Mouse (Mus musculus) stomach, embryonic 16.5 days (tissue): ENCODE data around the gene Kcnj16. TPM values are rescaled to one million over a fixed set of nuclear protein-coding genes. Genes with fewer than 3 reads are reported as not detected.

Experiments
- ATAC-seq: fragments of 200-750 bp; cut with Nextera tagmentation; 2 replicates; pipeline ENCODE4 v1.8.0; 2017; ENCODE audit warnings: moderate number of reproducible peaks, moderate TSS enrichment; ENCODE audit not compliant: insufficient read depth, low FRiP score
- H3K27ac ChIP-seq: fragments of 300-500 bp; sonication (generic); 2 replicates; pipeline ENCODE4 v1.5.1; 2014; ENCODE audit warnings: low read length
- H3K27me3 ChIP-seq: fragments of 300-500 bp; sonication (generic); 2 replicates; pipeline ENCODE4 v1.6.1; 2014; ENCODE audit warnings: low read length, control low read depth, mixed read lengths; ENCODE audit not compliant: control insufficient read depth, insufficient read depth
- H3K36me3 ChIP-seq: fragments of 300-500 bp; sonication (generic); 2 replicates; pipeline ENCODE4 v1.6.1; 2014; ENCODE audit warnings: low read length; ENCODE audit not compliant: control insufficient read depth, insufficient read depth
- H3K4me1 ChIP-seq: fragments of 300-500 bp; sonication (generic); 2 replicates; pipeline ENCODE4 v1.6.1; 2014; ENCODE audit warnings: low read length, control low read depth, mixed read lengths; ENCODE audit not compliant: control insufficient read depth, insufficient read depth
- H3K4me2 ChIP-seq: fragments of 300-500 bp; sonication (generic); 2 replicates; pipeline ENCODE4 v1.6.1; 2014; ENCODE audit warnings: low read depth, low read length, mixed read lengths
- H3K4me3 ChIP-seq: fragments of 300-500 bp; sonication (generic); replicated peaks from 2 replicates; pipeline ENCODE4 v1.5.1; 2014; ENCODE audit warnings: mild to moderate bottlenecking, low read length
- H3K9ac ChIP-seq: fragments of 300-500 bp; sonication (generic); 2 replicates; pipeline ENCODE4 v1.6.1; 2014; ENCODE audit warnings: low read length
- H3K9me3 ChIP-seq: fragments of 300-500 bp; sonication (generic); replicated peaks from 2 replicates; pipeline ENCODE4 v1.6.1; 2016; ENCODE audit warnings: low read length, control low read depth; ENCODE audit not compliant: control insufficient read depth
- WGBS: fragments of 180-500 bp; shearing (Covaris S2); extraction: QIAGEN DNeasy Blood & Tissue Kit; methylation state at CpG from one replicate; pipeline ENCODE4 v1.1.7; 2014; 5-methylcytosine and 5-hydroxymethylcytosine counted together
- polyA plus RNA-seq: library from polyadenylated mRNA; unstranded; fragments of >200 nt; fragmentation: Nextera tagmentation; extraction: Ambion mirVana; gene quantifications from 2 replicates; pipeline ENCODE4 v1.2.1, GENCODE M21; 2015

The Kcnj16 gene
- polyA plus RNA-seq = 0.27 and 0.34 TPM in 2 replicates

DNA sequence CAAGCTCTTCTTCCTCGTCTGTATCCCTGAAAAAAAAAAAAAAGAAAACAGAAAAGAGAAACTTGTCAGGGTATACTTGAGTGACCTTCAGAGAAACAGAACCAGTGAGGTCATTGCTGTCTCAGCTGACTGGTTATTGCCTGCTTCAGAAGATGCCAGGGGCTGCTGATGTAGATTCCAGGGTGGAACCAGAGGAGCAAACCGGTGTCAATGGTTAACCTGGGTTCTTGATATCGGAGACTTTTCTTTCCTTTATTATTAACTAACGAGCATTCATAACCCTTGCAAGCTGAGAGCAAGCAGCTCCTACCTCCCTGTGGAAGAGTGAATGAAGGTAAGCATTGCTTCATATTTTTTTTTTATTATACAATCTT, at the start of gene Kcnj16:
Gene Kcnj16 (plus strand): TSS at position 272 of the 374 bp plus-strand sequence.
- H3K27ac ChIP-seq = no peak within 1 kb of the TSS
- H3K27me3 ChIP-seq = no peaks in the 10 kb centered on the region
- no peak for ATAC-seq
- H3K9ac ChIP-seq = no peak within 1 kb of the TSS
- no peak within 1 kb of the TSS for H3K4me3 ChIP-seq
- H3K4me2 ChIP-seq = no peak within 1 kb of the TSS
- no peaks in the 10 kb centered on the region for H3K4me1 ChIP-seq
- no peaks in the 10 kb centered on the region for H3K36me3 ChIP-seq
- 59% methylated on average over 4 of the region's 4 CpGs for WGBS
- no peaks in the 10 kb centered on the region for H3K9me3 ChIP-seq

DNA sequence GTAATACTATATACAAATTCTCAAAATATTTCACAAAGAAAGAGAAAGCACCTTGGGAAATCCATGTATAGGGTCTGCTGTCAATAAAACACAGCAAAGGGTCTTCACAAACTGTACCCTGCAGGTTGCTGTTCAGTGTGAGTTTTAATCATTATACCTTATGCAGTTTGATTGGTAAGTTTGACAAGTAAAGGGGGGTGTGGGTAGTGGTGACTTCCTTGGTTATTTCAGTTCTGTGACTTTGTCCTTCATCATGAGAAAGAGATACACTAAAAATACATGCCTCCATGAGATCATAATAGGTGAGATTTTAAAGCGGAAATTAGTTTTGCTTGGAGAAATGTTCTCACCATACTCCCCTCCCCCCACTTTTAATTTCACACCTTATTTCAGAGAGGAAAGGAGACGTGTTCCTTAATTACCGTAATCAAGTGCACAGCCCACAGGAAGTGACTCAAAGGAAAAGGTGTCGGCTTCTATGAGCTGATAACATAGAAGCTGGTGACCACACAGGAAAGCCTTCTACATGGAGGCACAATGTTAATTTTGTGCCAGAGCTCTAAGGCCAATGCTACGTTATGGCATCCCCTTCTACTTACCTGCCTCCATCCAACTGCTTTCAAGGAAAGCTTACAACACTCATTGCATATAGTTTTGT, 48.9 kb upstream of the Kcnj16 start:
- H3K27ac ChIP-seq = no peak overlapping the region
- WGBS = 66% methylated on average over 5 of the region's 5 CpGs
- no peak for ATAC-seq

DNA sequence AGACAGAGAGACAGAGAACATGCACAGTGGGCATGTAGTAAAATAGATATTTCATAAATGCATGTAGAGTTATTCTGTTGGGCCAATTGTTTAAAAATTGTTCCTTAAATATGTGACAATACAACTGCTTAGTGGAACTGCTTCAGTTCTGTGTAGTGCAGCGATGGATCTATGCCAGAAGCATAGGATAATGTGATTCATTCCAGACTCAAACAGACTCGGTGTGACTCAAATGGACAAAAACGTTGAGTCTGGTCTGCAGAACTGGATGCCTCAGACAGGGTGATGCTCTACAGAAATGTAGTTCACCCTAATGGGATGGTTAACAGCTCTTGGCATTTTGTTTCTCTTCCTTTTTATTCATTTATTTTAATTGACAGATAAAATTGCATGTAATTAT, 32.1 kb upstream of the Kcnj16 start:
- H3K27me3 ChIP-seq = no peaks in the 10 kb centered on the region
- 50% methylated on average over 3 of the region's 3 CpGs for WGBS
- H3K27ac ChIP-seq = no peak overlapping the region
- no peaks in the 10 kb centered on the region for H3K36me3 ChIP-seq
- ATAC-seq = no peak
- no peaks in the 10 kb centered on the region for H3K4me1 ChIP-seq
- H3K9me3 ChIP-seq = no peaks in the 10 kb centered on the region
- H3K9ac ChIP-seq = no peak overlapping the region
- no peak overlapping the region for H3K4me2 ChIP-seq
- no peak overlapping the region for H3K4me3 ChIP-seq

More for the DNA sequence above, 48.9 kb upstream of the Kcnj16 start:
- Histone ChIP-seq H3K4me2 (no peak overlapping the region), H3K4me1 (no peaks in the 10 kb centered on the region), H3K4me3 (no peak overlapping the region), H3K9ac (no peak overlapping the region), H3K36me3 (no peaks in the 10 kb centered on the region), H3K9me3 (no peaks in the 10 kb centered on the region), H3K27me3 (no peaks in the 10 kb centered on the region)

DNA sequence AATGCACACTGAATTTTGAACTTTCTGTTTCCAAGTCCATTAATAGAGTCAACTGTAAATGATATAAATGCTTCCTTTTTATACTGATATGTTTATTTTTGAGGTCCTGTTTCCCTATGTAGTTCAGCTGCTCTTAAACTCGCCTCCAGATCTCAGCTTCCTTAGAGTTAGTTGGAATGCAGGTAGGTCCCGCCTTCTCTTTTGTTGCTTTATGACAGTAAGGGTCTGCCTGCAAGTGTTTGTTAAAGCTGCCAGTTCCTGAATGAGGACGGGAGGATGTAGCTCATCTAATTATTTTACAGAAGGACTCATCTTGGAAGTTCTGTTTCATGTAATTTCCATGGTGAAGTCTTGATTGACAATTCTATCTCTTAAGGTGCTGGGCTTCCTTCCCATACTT, 25.6 kb upstream of the Kcnj16 start:
- Histone ChIP-seq H3K27me3 (no peaks in the 10 kb centered on the region), H3K9ac (no peak overlapping the region), H3K4me1 (no peaks in the 10 kb centered on the region), H3K36me3 (no peaks in the 10 kb centered on the region), H3K4me3 (no peak overlapping the region), H3K27ac (no peak overlapping the region), H3K4me2 (no peak overlapping the region), H3K9me3 (no peaks in the 10 kb centered on the region)
- WGBS = 31% methylated on average over 3 of the region's 3 CpGs
- ATAC-seq = no peak

DNA sequence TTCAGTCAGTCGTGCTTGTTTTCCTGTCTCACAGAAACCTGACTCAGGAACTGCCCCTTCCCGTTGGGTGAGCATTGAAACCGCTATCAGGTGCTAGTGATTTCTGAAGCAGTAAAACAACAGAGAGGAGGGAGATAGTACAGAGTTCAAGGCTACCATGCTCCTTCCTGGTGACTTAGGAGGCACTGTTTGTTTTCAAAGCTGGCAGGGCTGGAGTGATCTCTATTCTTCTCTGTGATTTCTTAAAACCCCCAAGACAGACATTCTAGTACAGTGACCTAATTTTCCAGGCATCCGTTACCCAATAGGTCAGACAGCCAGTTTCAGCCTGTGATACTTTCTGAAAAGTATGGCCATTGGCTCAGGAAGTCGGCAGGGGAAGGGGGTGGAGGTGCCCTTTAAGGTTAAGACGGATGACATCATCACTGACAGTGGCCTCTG, 25.1 kb upstream of the Kcnj16 start:
- Histone ChIP-seq H3K4me2 (no peak overlapping the region), H3K9me3 (no peaks in the 10 kb centered on the region), H3K4me1 (no peaks in the 10 kb centered on the region), H3K27ac (no peak overlapping the region), H3K9ac (no peak overlapping the region), H3K4me3 (no peak overlapping the region), H3K36me3 (no peaks in the 10 kb centered on the region), H3K27me3 (no peaks in the 10 kb centered on the region)
- 24% methylated on average over 6 of the region's 6 CpGs for WGBS
- ATAC-seq = no peak

DNA sequence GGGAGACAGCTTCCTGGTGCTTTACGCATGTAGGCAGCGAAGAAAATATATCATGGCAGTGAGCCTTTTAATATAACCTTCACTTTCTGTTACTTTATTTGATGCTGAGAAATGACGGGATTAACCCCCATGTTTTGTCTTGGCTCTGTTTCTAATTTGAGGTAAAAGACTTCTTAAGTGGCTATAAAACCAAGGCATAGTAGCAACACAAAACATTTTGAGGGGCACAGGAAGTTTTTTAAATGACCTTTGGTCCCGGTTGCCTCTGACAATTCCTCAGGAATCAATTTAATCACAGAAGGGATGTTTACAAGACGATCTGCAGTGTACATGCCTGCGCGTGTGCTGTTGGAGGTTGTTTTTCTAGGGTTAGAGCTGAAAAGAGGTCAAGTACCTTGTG, 11.2 kb upstream of the Kcnj16 start:
- no peaks in the 10 kb centered on the region for H3K36me3 ChIP-seq

DNA sequence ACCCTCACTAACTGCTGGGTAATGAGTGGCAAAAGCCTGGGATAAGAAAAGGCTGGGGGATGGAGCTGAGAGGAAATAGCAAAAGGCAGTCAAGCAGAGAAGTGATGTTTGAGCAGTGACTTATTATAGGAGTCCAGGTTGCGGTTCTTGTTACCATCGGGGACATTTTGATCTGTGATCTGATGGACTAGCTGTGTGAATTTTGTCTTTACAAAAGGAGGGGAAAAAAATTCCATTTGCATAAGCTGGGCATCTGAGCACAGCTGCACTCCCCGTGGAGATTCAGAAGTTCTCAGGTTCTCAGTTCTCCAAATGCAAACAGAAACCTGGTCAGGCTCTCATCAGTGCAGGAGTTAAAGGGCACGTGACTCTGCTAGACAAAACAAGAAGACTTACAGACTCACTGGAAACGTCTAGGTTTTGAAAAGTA, 6.2 kb upstream of the Kcnj16 start:
- 20% methylated on average over 5 of the region's 5 CpGs for WGBS
- Histone ChIP-seq H3K9me3 (no peaks in the 10 kb centered on the region), H3K4me3 (no peak overlapping the region), H3K36me3 (no peaks in the 10 kb centered on the region), H3K4me1 (peaks cover 5% of the 10 kb centered on the region), H3K9ac (no peak overlapping the region), H3K4me2 (no peak overlapping the region), H3K27me3 (no peaks in the 10 kb centered on the region), H3K27ac (no peak overlapping the region)
- no peak for ATAC-seq

More for the DNA sequence above, 11.2 kb upstream of the Kcnj16 start:
- Histone ChIP-seq H3K4me1 (peaks cover under 1% of the 10 kb centered on the region), H3K4me2 (no peak overlapping the region), H3K9ac (no peak overlapping the region), H3K27me3 (no peaks in the 10 kb centered on the region), H3K9me3 (no peaks in the 10 kb centered on the region), H3K27ac (no peak overlapping the region), H3K4me3 (no peak overlapping the region)
- ATAC-seq = no peak
- WGBS = 28% methylated on average over 7 of the region's 7 CpGs

DNA sequence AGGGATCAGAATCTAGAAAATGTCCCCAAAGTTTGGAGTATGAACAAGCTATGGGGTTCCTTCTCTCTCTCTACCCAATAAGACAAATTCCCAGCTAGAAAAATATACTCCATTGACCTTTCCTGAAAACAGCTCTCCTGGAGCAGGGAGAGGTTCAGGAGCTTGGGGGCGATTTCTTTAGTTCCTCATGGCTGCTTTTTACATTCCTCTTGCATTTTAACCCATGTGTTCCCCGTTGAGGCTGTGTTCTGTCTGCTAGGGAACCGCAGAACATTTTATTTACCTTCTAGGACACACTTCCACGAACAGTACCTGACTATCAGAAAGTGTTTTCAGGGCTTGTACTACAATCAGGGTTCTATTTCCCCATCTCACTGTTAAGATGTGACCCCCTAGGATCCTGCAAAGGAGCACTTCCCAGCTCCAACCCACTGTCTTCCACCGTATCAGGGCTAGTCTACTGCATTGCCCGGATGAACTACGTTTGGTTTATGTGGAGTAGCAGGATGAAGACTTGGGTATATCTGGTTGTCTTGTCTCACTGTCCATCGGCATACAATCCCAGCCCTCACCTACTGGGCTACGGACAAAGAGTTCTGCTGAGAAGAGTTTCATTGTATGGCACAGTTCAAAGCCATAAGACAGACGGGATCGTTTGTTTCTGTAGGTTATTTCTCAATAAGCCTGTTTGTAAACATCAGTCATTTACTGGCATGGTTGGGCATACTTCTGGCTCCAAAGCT, 643 bp upstream of the Kcnj16 start:
- no peaks in the 10 kb centered on the region for H3K27me3 ChIP-seq
- H3K4me3 ChIP-seq = no peak overlapping the region
- no peaks in the 10 kb centered on the region; the same call in 1 of the 2 replicates for H3K4me1 ChIP-seq
- no peak overlapping the region for H3K27ac ChIP-seq
- H3K9me3 ChIP-seq = no peaks in the 10 kb centered on the region
- 65% methylated on average over 11 of the region's 11 CpGs for WGBS
- no peak for ATAC-seq
- H3K4me2 ChIP-seq = no peak overlapping the region
- no peaks in the 10 kb centered on the region for H3K36me3 ChIP-seq
- H3K9ac ChIP-seq = no peak overlapping the region

DNA sequence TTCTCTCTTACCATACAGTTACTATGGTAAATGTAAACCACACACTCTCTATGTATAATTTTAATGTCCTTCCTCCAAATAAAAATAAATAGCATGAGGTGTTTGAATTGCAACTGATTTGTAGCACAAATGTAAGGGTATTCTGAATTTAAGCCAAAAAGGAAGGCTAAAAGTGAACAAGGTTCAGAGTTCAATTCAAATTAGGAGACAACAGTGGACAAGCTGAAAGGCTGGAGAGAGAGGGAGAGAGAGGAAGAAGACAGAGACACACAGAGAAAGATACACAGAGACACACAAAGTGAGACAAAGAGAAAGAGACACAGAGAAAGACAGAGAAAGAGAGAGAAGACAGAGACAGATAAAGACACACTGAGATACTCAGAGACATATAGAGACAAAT, 1.1 kb downstream of the Kcnj16 start:
- ATAC-seq = no peak
- H3K4me1 ChIP-seq = no peaks in the 10 kb centered on the region
- H3K4me2 ChIP-seq = no peak overlapping the region
- H3K27ac ChIP-seq = no peak overlapping the region
- H3K27me3 ChIP-seq = no peaks in the 10 kb centered on the region
- H3K9me3 ChIP-seq = no peaks in the 10 kb centered on the region
- no peaks in the 10 kb centered on the region for H3K36me3 ChIP-seq
- no peak overlapping the region for H3K9ac ChIP-seq
- no peak overlapping the region for H3K4me3 ChIP-seq
